Mouse (Mus musculus) CD8-positive naive resting alpha-beta T cell, adult 2 months (primary cell): Measurements from ENCODE around the gene Sipa1l1.

ENCODE experiments used
- DNase-seq, 2 experiments: peaks; one replicate each; pipeline ENCODE4 v3.0.0; 2022; ENCODE audit warnings: low read depth in 2 of 2, low spot score in 2 of 2

The Sipa1l1 gene

GRCm38 (mm10) chr12:82245219-82245618, 76.1 kb downstream of the Sipa1l1 start:
- DNase-seq: peak; percentile 32 to 57

GRCm38 (mm10) chr12:82246422-82246821, 77.3 kb downstream of the Sipa1l1 start:
- DNase-seq: no peak

GRCm38 (mm10) chr12:82247371-82248258, 78.5 kb downstream of the Sipa1l1 start:
- DNase-seq: no peak

- no peak for DNase-seq
Measured at GRCm38 (mm10) chr12:82248501-82248900, 79.4 kb downstream of the Sipa1l1 start.

GRCm38 (mm10) chr12:82251328-82251727, 82.2 kb downstream of the Sipa1l1 start:
- DNase-seq: no peak

- no peak for DNase-seq
Measured at GRCm38 (mm10) chr12:82254076-82254475, 85.0 kb downstream of the Sipa1l1 start.

GRCm38 (mm10) chr12:82256012-82256411, 86.9 kb downstream of the Sipa1l1 start:
- no peak for DNase-seq

- DNase-seq: no peak
Measured at GRCm38 (mm10) chr12:82256921-82257500, 87.9 kb downstream of the Sipa1l1 start.

- no peak for DNase-seq
Measured at GRCm38 (mm10) chr12:82257994-82258785, 89.1 kb downstream of the Sipa1l1 start.

GRCm38 (mm10) chr12:82263443-82263842, 94.3 kb downstream of the Sipa1l1 start:
- no peak for DNase-seq

- no peak for DNase-seq
Measured at GRCm38 (mm10) chr12:82264083-82264851, 95.1 kb downstream of the Sipa1l1 start.

GRCm38 (mm10) chr12:82265335-82266274, 96.5 kb downstream of the Sipa1l1 start:
- DNase-seq: no peak

- DNase-seq: no peak
Measured at GRCm38 (mm10) chr12:82271447-82271846, 102.3 kb downstream of the Sipa1l1 start.

GRCm38 (mm10) chr12:82273503-82273902, 104.4 kb downstream of the Sipa1l1 start:
- DNase-seq: no peak

- DNase-seq: no peak
Measured at GRCm38 (mm10) chr12:82274576-82274975, 105.5 kb downstream of the Sipa1l1 start.

GRCm38 (mm10) chr12:82275767-82276166, 106.6 kb downstream of the Sipa1l1 start:
- DNase-seq: no peak

- DNase-seq: no peak
Measured at GRCm38 (mm10) chr12:82276591-82276990, 107.5 kb downstream of the Sipa1l1 start.

- DNase-seq: peak; percentile 13 to 29
Measured at GRCm38 (mm10) chr12:82284617-82285016, 115.5 kb downstream of the Sipa1l1 start.

GRCm38 (mm10) chr12:82285018-82285417, 115.9 kb downstream of the Sipa1l1 start:
- no peak for DNase-seq

GRCm38 (mm10) chr12:82286068-82286467, 116.9 kb downstream of the Sipa1l1 start:
- DNase-seq: no peak
